Mouse (Mus musculus): ENCODE measurements around the gene Usp48.
"Not testable (repeated sequence)": the region's sequence is repeated elsewhere in the genome, so short reads cannot be mapped to it uniquely, and the experiment has no call there.

Usp48 gene

DNA sequence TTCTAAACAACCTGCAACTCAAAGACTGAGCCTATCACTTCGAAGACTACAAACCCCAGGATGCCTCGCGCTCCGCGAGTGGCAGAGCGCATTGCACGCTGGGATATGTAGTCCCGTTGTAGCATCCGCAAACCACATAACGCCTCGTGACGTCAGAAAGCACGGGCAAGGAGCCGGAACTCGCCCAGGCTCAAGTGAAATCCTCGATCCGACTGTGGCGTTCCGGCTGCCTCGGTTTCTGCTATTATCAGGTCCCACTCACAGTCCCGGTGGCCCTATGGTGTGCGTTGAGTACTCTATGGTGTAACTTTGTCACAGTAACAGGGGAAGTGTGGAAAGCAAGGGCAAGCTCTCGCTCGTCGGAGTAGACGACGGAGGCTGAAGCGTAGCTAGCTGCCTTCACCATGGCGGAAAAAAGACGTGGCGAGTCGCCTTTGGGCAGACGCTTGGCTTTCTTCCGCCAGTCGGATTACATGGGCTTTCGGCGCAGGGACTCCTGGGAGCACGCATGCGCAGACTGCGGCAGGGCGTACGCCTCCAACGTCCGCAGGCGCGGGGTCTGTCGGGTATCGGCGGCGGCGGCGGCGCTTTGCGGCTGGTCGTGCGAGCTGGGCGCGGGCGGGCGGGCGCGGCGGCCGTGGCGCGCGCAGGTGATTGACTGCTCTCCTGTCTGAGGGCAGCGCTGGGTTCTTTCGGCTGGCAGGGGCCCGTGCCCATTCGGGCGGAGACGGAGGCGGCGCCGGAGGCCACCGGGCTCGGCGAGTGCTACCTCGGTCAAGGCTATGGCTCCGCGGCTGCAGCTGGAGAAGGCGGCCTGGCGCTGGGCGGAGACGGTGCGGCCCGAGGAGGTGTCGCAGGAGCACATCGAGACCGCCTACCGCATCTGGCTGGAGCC lies at the start of gene Usp48:
Gene Usp48 (plus strand): TSS at position 155 of the 895 bp plus-strand sequence.
- DNase-seq (ENCODE audit: low read depth) = peak; percentile 96

DNA sequence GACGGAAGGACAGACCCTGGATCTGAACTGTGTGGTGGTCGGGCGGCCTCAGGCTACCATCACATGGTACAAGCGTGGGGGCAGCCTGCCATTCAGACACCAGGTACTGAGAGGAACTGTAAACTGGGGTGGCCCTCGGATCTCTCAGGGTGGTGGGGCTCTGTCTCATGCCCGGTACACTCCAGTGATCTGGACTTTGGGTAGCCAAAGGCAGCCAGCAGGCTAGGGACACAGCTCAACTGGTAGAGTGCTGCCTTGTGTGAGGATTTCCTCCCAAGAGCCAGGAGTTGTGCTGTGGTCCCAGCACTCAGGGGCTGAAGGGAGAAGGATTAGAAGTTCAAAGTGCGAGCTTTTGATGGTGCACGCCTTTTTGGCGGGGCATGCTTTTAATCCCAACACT lies 48.0 kb upstream of the Usp48 start:
- no peak for DNase-seq (ENCODE audit: low read depth)

DNA sequence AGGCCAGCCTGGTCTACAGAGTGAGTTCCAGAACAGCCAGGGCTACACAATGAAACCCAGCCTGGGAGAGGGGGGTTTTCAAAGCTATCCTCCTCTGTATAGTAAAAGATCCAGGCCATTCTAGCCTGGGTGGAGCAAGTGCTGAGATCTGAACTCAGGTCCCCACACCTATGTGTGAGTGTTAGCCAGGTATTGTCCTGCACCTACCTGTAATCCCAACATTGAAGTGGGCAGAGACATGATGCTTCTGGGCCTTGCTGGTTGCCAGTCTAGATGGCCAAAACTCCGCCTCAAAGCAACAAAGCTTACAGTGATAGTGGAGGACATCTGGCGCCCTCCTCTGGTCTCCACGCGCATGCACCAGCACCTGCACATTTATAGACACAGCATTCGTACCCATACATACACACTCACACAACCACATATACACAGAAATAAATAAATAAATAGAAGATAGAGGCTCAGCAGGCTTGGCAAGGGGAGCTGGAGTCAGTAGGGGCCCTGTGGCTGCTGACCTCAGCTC lies 47.5 kb upstream of the Usp48 start:
- DNase-seq (ENCODE audit: low read depth) = peak; percentile 35

DNA sequence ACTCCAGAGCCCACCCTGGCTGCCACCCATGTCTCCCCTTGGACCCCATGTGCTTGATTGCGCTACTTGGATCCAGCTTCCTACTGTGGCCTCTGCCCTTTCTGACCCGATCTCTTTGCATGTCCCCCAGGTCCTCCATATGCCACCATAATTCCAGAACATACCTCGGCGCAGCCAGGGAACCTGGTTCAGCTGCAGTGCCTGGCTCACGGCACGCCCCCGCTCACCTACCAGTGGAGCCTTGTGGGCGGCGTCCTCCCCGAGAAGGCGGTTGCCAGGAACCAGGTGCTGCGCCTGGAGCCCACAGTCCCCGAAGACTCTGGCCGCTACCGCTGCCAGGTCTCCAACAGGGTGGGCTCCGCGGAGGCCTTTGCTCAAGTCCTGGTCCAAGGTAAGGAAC lies 40.1 kb upstream of the Usp48 start:
- DNase-seq (ENCODE audit: low read depth) = no peak

DNA sequence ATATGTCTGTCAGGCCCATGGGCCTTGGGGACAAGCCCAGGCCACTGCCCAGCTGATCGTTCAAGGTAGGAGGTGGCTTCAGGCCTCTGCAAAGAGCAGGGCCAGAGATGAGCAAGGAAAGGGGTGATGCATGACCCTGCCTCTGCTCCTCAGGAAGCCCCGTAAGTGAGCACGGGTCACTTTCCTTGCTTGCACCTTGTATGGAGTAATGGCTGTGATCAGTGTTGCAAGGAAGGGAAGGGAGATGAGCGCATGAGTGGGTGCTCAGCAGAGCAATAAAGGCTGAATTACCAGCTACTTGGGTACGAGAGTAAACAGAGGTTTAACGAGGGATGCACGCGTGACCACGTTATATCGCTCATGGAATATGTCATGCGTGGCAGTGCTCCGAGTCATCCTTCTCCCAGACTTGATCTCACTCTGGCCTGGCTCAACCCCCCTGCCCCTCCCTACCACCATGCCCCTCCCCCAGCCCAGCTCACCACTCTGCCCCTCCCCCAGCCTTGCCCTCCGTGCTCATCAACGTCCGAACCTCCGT lies 36.8 kb upstream of the Usp48 start:
- DNase-seq (ENCODE audit: low read depth) = no peak

DNA sequence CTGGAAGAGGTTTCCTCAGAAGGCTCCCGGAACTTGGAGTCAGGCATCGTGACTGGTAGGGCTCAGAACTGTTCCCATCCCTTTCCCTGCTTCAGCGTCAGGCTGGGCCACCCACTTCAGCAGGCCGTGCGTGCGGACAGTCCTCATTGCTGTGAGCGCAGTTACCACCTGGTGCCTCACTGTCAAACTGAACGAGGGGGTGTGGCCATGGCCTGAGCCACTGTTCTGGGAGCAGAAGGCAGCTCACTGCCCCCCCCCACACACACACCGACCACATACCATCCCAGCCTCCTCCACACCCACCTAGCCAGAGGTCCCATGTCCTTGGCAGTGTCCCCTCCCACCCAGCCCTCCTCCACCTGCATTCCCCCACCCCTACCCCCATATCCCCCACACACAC lies 23.7 kb upstream of the Usp48 start:
- DNase-seq (ENCODE audit: low read depth) = no peak

DNA sequence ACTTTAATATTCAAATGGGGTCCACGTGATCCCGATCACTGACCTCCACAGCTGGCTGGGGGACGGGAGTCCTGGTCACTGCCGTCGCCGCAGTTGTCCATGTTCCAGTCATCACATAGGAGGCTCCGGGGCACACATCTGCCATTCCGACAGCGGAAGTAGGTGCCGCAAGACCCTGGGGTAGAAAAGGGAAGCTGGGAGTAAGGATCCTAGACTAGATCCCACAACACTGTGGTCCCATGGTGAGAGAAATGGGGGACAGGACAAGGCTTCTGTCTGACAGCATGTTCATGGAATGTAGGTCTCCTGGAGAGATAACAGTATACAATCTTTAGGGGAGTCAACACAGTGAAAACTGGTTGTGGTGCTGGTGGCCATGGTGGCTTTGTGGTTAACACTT lies 19.1 kb upstream of the Usp48 start, which contains the start of gene Ldlrad2:
Gene Ldlrad2 (minus strand): TSS at position 101 of the 400 bp plus-strand sequence.
- no peak for DNase-seq (ENCODE audit: low read depth)

DNA sequence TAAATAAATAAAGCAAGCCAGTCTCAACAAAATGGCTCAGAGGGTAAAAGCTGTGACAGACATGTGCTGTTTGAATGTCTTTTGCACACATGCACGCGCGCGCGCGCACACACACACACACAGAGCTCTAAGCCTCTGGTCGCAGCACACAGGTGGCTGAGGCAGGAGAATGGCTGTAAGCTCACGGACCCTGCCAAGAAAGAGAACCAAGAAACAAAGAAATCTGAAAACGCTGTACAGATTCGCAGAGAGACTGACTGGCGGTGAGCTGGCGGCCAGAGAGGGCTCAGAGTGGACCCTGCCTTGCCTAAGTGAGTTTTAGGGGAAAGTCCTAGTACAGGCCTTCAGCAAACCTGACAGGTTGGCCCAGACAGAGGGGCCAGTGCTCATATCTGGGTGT lies 16.1 kb upstream of the Usp48 start:
- no peak for DNase-seq (ENCODE audit: low read depth)

DNA sequence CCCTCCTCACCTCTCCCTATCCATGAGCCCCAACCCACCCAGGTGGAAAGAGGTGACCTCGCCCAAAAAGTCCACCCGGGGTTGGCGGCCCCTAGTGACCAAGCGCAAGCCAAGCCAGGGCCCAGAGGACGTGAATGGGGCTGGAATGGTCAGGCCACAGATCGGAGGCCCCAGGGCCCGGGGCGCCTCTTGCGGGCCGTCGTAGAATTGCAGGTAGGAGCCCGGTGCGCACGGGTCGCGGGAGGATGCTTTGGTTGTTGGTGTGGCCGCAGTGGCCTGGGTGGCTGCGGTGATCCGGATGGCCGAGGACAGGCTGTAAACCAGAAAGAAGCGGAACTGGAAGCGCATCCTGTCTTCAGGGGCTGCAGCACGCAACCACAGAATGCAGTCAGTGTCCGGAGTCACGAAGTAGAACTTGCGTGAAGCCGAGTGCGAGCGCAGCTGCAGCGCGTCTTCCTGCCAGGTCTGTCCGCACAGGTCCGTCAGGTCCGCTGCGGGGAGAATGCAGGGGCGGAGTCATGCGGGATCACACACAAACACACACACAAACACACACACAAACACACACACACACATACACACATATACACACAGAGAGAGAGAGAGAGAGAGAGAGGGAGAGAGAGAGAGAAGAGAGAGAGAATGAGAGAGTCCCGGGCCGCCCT lies 15.2 kb upstream of the Usp48 start:
- DNase-seq (ENCODE audit: low read depth) = no peak

DNA sequence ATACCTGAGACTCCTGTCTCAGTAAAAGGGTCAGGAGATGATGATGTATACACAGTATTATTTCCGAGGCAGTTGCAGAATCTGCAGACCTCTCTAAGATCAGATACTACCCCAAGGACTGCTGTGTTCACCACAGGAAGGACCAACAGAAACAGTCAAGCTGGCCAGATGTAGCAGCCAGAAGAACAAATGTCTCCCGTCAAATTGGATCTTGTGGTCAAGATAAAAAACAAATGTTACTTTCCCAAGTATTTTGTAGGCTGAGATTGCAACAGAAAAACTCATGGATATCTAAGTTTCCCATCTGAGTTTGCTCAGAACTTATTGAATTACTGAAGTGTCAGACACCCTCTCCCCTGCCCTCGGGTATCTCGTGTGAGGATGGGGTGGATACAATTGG lies 13.8 kb upstream of the Usp48 start:
- no peak for DNase-seq (ENCODE audit: low read depth)

DNA sequence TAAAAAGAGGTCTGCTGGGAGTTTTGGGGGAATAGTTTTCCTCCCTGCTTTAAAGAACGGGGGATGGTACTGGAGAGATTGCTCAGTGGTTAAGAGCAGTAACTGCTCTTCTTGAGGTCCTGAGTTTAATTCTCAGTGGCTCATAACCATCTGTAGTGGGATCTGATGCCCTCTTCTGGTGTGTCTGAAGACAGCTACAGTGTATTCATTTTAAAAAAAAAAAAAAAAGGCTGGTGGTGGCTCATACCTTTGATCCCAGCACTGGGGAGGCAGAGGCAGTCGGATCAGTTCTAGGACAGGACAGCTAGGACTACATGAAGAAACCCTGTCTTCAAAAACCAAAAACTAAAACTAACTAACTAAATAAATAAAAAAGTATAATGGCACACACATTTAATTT lies 13.3 kb upstream of the Usp48 start:
- no peak for DNase-seq (ENCODE audit: low read depth)

DNA sequence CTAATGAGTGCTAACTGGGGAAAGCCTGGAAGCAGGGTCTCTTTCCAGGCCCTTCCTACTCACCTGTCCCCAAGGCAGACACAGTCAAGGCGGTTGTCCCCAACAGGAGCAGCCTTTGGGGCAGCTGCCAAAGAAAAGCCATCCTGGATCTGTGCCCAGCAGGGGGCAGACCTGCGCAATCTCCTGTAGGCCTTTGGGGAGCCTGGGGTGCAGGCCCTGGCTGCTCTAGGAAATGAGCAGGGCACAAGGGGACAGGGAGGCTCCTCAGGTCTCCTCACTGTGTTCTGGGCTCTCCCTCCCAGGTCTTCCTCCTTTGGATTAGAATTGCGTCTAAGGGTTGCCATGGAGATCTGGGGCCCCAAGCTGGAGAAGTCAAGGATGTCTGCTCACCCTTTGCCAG lies 11.7 kb upstream of the Usp48 start:
- no peak for DNase-seq (ENCODE audit: low read depth)

DNA sequence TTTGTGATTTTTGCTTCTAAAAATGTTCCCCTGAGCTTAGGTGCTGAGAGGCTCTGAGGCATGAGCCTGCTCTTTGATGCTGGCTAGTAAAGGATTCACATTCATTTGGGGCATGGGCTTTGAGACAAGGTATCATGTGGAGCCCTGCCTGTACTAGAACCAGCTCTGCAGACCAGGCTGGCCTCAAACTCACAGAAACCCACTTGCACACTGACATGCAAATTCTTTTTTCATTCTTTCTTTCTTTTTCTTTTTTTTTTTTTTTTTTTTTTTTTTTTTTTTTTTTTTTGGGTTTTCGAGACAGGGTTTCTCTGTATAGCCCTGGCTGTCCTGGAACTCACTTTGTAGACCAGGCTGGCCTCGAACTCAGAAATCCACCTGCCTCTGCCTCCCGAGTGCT lies 4.5 kb upstream of the Usp48 start:
- DNase-seq (ENCODE audit: low read depth) = not testable (repeated sequence)

DNA sequence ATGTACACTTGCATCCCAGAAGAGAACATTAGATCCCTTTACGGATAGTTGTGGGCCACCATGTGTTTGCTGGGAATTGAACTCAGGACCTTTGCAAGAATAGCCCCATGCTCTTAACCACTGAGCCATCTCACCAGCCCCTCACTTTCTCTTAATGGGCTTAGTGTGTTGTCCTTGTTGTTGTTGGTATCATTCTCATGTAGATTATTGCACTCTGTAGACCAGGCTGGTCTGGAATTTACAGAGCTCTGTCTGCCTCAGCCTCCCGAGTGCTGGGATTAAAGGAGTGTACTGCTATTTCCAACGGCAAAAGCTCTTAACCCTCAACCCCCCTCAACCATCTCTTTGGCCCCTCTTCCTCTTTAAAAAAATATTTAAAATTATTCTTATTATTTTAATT lies 4.0 kb upstream of the Usp48 start:
- DNase-seq (ENCODE audit: low read depth) = no peak

DNA sequence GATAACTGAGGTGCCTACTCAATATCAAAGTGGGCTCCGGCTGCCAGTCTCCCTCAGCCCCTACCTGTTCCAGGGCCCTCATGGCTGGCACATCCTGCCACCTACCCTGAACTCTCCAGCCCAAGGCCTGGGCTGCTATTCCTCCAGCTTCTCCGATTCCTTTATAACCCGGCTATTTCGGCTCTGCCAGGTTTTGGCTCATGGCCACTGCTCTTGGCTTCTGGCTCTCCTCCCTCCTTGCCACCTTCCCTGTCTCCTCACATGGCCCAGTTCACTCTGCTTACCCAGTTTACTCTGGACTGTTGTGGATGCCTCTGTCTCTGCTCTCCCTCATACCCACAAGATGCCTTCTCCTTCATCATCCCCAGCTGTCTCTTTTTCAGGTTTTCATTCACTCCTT lies 2.6 kb upstream of the Usp48 start:
- DNase-seq (ENCODE audit: low read depth) = no peak

DNA sequence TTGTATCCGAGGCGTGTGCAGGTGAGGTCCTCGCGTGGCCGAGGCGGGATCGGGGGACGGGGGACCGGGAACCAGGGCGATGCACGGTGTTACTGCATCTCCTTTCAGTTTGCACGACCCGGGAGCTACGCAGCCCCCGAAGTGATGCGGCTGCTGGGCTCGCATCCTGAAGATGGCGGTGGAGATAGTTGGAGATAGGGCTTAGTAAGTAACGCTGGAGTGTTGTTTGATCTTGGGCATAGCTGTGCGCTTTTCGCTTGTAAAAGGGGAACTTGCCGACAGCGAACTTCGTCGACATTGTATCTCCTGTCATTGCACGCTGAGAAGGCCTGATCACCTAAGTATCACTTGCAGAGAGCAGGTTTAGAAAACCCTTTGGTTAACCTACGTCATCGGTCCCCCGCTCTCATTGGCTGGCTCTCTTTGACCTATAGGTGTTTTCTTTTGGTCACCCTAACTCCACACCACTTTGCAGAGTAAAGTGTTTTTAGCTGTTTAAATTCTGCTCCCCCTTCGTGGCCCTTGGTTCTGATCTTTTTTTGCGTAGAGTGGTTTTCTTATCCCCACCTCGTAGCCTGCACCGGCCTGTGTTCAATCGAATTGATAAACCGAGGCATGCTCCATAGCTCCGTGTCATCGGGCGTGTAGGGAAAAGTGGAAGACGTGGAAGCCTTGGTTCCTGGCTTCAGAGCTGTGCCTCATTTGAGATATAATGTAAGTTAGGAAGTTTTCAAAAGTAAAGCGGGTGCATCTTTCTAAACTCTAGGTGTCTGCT lies 1.1 kb downstream of the Usp48 start:
- no peak for DNase-seq (ENCODE audit: low read depth)

DNA sequence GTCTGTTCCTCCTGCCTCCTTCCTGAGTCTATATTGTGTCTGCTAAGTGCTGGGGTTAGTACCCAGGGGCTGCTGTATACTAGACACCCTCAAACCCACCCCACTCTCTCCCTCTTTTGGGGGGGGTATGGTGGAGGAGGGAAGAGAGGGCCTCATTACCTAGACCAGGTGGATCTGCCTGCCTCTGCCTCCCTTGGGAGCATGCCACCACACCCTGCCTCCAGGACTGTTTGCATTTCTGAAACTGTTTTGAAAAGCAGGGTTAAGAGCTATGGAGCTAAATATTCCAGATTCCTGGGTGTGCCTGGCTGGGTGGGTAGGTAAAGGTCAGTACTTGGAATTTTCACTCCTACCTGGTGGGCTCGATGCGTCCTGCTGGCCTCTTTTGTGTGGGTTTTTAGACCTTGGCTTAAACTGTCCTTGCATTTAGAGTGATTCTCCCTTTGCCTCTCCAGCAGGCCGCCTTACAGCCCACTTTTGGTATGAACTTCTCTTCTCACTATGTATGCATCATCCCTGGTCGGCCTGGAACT lies 3.6 kb downstream of the Usp48 start:
- DNase-seq (ENCODE audit: low read depth) = no peak

DNA sequence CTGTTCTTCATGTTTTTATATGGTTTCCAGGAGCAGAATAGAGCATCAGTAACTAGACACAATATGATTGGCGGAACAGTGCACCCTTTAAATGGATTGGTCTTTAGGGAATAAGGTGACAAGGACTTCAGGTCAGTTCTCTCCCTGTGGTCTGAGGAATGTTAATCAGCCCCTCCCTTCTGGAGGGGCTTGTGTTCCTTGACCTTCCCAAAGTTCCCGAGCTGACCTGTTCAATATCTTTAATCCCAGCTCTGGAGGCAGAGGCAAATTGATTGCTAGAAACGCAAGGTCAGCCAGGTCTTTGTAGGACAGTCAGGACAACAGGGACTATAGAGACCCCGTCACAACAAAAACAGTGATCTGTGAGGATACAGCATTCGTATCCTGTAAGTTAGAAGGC lies 5.0 kb downstream of the Usp48 start:
- DNase-seq (ENCODE audit: low read depth) = no peak

DNA sequence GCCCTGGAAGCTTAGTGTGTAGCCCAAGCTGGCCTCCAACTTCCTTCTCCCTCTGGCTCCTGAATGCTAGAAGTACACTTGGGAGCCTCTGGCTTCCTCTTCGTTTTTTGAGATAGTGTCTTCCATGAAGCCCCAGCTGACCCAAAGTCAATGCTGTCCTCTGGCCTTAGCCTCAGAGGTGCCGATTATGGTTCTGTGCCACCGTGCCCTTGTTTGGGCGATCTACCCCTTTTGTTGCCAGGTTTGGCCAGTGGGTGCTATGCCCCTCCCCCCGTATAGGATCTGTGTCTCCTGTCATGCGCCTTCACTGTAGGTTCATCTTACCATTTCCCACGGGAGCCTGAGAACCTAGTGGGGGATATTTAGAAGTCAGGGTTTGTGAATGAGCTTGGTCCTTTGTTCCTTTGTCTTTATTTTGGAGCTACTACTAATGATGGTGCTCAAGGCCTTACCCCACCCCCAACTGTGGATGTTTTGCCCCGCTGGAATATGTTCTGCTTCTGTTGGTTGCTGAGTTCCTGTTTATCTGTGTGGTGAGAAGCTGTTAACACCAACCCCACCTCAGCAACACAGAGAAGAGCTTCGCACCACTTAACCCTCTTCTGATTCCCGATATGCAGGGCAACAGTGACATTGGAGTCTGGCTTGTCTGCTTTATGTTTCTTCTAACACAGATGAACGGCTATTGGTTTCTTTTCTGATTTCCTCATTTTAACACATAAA lies 10.1 kb downstream of the Usp48 start:
- no peak for DNase-seq (ENCODE audit: low read depth)

DNA sequence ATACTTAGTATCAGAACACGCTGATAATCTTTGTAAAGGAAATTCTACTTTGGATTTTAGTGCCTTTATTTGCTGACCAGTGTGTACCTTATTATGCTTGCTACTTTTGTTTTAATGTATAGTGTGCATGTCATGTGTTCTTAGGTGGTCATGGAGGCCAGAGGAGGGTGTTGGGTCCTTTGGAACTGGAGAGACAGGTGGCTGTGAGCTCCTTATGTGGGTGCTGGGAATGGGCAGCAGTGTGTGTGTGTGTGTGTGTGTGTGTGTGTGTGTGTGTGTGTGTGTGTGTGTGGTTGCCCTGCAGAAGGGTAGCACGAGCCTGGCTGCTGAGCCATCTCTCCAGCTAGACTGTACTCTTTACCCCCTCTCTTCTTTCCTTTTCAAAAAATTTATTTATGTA lies 13.5 kb downstream of the Usp48 start:
- no peak for DNase-seq (ENCODE audit: low read depth)

DNA sequence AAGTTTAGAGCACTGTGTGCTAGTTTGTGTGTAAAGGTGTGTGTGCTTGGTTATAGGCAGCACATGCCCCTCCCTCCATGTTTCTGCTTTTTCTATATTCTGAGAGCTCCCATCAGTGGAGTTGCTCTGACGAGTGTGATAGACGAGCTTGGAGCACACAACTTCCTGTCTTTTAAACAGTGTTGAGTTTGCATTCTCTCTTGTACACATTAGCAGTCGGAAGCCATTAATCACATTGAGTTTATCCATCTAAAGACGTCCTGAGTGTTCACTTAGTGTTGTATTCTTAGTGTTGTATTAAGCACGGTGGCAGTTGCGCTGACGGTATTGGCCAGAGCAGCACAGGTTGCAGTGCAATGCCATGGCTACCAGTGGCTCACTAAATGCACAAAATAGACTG lies 15.7 kb downstream of the Usp48 start:
- no peak for DNase-seq (ENCODE audit: low read depth)

Measured in c-Kit-positive CD71-negative TER-119-negative erythroid progenitor cells, embryonic 14.5 days (primary cell).